8 mouse cellular contexts compared by ENCODE assay signal in the genomic region with DNA sequence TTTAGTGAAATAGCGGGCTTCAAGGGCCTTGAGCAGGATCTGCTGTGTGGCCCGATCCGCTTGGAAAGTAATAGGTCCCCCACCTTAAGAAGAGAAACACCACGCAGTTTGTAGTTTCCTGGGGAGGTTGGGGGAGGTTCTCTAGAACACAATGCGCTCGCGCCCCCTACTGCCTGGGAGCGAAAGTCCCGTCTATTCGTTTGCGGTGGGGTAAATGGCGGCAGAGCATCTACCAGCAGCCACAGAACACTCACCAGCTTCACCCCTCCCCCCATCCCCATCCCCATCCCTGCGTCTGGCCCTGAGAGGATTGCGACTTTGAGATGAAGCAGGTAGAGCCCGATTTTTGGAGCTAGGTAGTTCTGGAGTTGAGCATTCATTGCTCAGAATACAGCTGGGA. TPM values are rescaled to one million over a fixed set of nuclear protein-coding genes. Genes with fewer than 3 reads are reported as not detected.
DNase-seq lines count a peak whose midpoint lies in the region; ATAC-seq and TF ChIP-seq lines count a peak whose summit lies in the region.

No protein-coding gene starts in this region.

- WGBS in forebrain, embryonic 13.5 days: 2% methylated on average over 15 of the region's 15 CpGs

- H3K36me3 ChIP-seq in G1E (replicated peaks): no peaks in the 10 kb centered on the region
- no peaks in the 10 kb centered on the region for H3K36me3 ChIP-seq in forebrain, embryonic 13.5 days (ENCODE audit: poor library complexity, severe bottlenecking)

- peak; percentile 83 for TF ChIP-seq CTCF in G1E (IDR thresholded peaks at IDR 0.05; ENCODE audit: low read depth, low read length)

- intact Hi-C loops in heart, postnatal 25 days (cut with DNase I): loop anchor here (2.0 to 5.0 kb wide), 2 partner anchors 66 to 134 kb away; no protein-coding TSS in a partner anchor

- H3K9me3 ChIP-seq in G1E (replicated peaks): no peaks in the 10 kb centered on the region
- no peaks in the 10 kb centered on the region for H3K9me3 ChIP-seq in forebrain, embryonic 13.5 days (replicated peaks)

- H3K4me1 ChIP-seq in G1E (ENCODE audit: insufficient read depth, low read depth, low read length): peaks cover 62% of the 10 kb centered on the region
- H3K4me1 ChIP-seq in forebrain, embryonic 13.5 days: peaks cover 46% of the 10 kb centered on the region

- peak; percentile 77 for ATAC-seq in G1E (ENCODE audit: extremely low read depth, insufficient number of reproducible peaks, low FRiP score, poor library complexity, severe bottlenecking)
- ATAC-seq in forebrain, embryonic 13.5 days: peak; percentile 58

- no peaks in the 10 kb centered on the region for H3K27me3 ChIP-seq in G1E (ENCODE audit: insufficient read depth, low read length)
- H3K27me3 ChIP-seq in forebrain, embryonic 13.5 days: no peaks in the 10 kb centered on the region

- no peak overlapping the region for H3K4me2 ChIP-seq in forebrain, embryonic 13.5 days

- peak; percentile 76 for DNase-seq in G1E (ENCODE audit: low spot score)
- DNase-seq in c-Kit-positive CD71-positive TER-119-negative erythroid progenitor cells, embryonic 14.5 days (ENCODE audit: low read depth): peak; percentile 72
- DNase-seq in heart, postnatal 25 days (ENCODE audit: low spot score): peak; percentile 71
- peak; percentile 85 for DNase-seq in layer of hippocampus, adult 9-11 months
- peak; percentile 91 for DNase-seq in lung, postnatal 25 days (ENCODE audit: low spot score)
- DNase-seq in right cerebral cortex, adult 18-20 months: peak; percentile 89
- DNase-seq in urinary bladder, adult 18-20 months (ENCODE audit: low spot score in 2 of 2): peak; percentile 73 to 83

- H3K9ac ChIP-seq in forebrain, embryonic 13.5 days: peak overlapping the region; percentile 8; the same call in 1 of the 2 replicates

- H3K27ac ChIP-seq in forebrain, embryonic 13.5 days: no peak overlapping the region; the same call in 1 of the 2 replicates

- no peak overlapping the region for H3K4me3 ChIP-seq in G1E (ENCODE audit: low read depth, low read length)
- H3K4me3 ChIP-seq in forebrain, embryonic 13.5 days: no peak overlapping the region

RNA-seq across cellular contexts. Expression of a gene that starts 21.8 kb away (rescaled TPM):
- total RNA-seq in G1E (2014; fragmentation: Nextera tagmentation): 8.4 and 10.0 TPM in 2 replicates
- total RNA-seq in G1E (2017): 8.5 and 11.0 TPM in 2 replicates
- 18.8 and 23.1 TPM in 2 replicates for polyA plus RNA-seq in G1E (2012)
- 54.2 and 54.8 TPM in 2 replicates for polyA plus RNA-seq in forebrain, embryonic 13.5 days (2015; fragmentation: Nextera tagmentation; extraction: Ambion mirVana)
- total RNA-seq in heart, postnatal 25 days (2021): 10 to 100 TPM; 33.3 to 36.9 TPM

RNA-seq across cellular contexts. Expression of a gene that starts 40.4 kb away (rescaled TPM):
- total RNA-seq in G1E (2014; fragmentation: Nextera tagmentation): 89.5 and 104 TPM in 2 replicates
- 70.0 and 75.9 TPM in 2 replicates for total RNA-seq in G1E (2017)
- 35.5 and 42.7 TPM in 2 replicates for polyA plus RNA-seq in G1E (2012)
- polyA plus RNA-seq in forebrain, embryonic 13.5 days (2015; fragmentation: Nextera tagmentation; extraction: Ambion mirVana): 46.1 and 53.1 TPM in 2 replicates
- total RNA-seq in heart, postnatal 25 days (2021): 10 to 100 TPM; 41.1 to 48.6 TPM
